Mouse (Mus musculus) lung, adult 2 months (tissue): Measurements from ENCODE around the gene Nfs1.

Experiments used
- CTCF ChIP-seq: fragments of 200-500 bp; IDR thresholded peaks from 2 replicates; pipeline ENCODE4 v1.5.1; 2011; ENCODE audit warnings: mild to moderate bottlenecking, low read length, control low read depth; ENCODE audit not compliant: insufficient read depth
- POLR2A ChIP-seq: fragments of 200-500 bp; IDR thresholded peaks from 2 replicates; pipeline ENCODE4 v1.6.1; 2011; ENCODE audit warnings: low read depth, mild to moderate bottlenecking, control low read depth, low read length, borderline replicate concordance; ENCODE audit errors: extremely low read depth

- TF ChIP-seq POLR2A (no peak), CTCF (no peak)
Observed at GRCm38 (mm10) chr2:156177079-156177478, 33.1 kb upstream of the Nfs1 start.
